Mouse (Mus musculus) frontal cortex, adult (tissue): ENCODE measurements around the gene Grxcr1.

ENCODE experiments used
- ATAC-seq: cut with Nextera tagmentation; 2 replicates; pipeline ENCODE4 v1.9.2; 2017; ENCODE audit warnings: mild to moderate bottlenecking, moderate library complexity, mixed read lengths; ENCODE audit not compliant: low TSS enrichment

Grxcr1 gene

DNA sequence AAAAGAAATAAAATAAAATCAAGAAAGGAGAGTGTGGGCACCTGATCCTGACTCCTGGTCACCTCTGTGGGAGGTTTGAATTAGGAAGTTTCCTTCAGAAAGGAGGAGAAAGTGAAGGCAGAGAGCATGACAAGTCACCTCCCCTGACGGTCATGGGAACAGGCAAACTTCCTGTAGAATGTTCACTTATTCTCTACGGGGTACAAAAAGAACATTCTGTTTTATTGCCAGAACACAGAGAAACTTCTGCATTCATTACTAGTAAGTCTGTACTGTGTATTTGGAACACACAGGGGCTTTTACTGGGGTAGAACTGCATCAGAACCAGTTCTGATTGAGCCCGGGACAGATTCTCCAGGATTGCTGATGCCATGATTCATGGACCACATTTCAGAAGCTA, 55.5 kb downstream of the Grxcr1 start:
- peak; percentile 63 for ATAC-seq

GRCm38 (mm10) chr5:68093085-68093484, 61.5 kb downstream of the Grxcr1 start:
- ATAC-seq = no peak

- peak; percentile 89 for ATAC-seq
These were observed 66.3 kb downstream of the Grxcr1 start for GRCm38 (mm10) chr5:68097665-68098624.

GRCm38 (mm10) chr5:68112430-68113036, 80.9 kb downstream of the Grxcr1 start:
- peak; percentile 100 for ATAC-seq

- no peak for ATAC-seq
These were observed 89.2 kb downstream of the Grxcr1 start for GRCm38 (mm10) chr5:68120880-68121279.

- no peak for ATAC-seq
These were observed 91.2 kb downstream of the Grxcr1 start for GRCm38 (mm10) chr5:68122883-68123282.

- no peak for ATAC-seq
These were observed 93.8 kb downstream of the Grxcr1 start for GRCm38 (mm10) chr5:68125478-68125877.

GRCm38 (mm10) chr5:68128421-68128820, 96.8 kb downstream of the Grxcr1 start:
- peak; percentile 83 for ATAC-seq

DNA sequence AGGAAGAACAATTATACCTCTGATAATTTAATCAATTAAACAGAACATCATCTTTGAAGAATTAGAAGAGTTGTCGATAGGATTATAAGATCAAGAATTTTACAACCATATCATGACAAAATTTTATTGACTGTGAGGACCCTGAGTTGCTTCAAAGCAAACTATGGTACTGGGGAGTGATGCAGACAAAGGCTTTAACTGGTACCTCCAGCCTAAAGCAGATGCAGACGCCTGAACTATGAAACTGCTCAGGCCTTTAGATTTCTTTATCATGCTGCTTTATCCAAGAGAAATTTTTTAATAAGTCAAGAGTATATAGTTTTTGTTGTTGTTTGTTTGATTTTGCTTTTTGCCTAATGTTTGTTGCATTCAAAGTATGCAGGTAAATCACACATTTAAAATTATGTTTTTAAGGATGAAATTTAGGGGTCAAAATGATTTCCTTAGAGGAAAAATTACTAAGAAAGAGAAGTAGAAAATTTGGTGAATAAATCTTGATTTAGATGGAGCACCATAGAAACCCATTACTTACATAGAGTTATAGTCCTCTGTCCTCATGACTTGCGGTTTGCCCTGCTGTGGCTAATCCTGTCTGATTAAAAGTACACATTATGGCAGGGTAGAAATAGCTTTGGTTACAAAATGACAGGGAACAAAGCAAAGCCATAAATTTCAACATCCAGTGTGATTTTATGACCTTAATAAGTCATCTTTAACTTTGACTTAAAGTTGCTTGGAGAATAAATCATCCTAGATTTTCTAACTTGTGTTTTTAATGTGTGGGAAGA, 97.4 kb downstream of the Grxcr1 start:
- no peak for ATAC-seq

DNA sequence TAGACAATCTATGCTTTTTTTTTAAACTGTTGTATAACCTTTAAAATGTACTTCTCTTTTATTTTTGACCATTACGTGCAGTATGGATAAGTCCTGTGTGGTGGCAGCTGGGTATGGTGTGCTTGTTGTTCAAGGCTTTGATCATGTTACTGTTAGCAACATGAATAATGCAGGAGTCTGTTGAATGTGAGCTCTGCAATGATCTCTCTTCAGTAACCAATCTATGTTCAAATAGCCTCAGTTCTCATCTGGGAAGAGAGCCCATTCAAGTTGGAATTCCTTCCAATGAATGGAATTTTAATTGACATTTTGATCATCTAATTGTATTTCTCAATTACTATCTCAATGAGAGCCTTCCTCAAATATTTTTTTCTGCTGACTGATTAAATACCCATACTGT, 115.2 kb downstream of the Grxcr1 start:
- ATAC-seq = no peak

DNA sequence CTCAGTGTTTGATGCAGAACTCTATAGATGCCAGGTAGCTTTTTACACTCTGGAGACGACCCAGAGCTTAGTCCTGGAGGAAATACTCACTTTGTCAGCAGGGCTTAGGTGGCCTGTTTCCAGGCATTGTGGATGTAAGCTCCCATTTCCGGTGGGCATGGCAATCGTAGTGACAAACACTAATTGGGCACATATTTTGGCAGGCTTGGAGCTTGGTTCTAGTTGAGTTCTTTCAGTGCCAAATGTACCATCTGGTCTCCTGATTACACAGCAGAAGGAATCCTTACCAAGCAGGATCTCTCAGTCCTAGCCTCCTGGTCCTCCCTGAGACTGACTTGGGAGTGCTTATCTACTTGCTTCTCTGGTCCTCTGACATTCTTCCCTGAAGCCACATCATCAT, 118.3 kb downstream of the Grxcr1 start:
- peak; percentile 72 for ATAC-seq

- ATAC-seq = no peak
These were observed 118.9 kb downstream of the Grxcr1 start for GRCm38 (mm10) chr5:68150347-68151043.

DNA sequence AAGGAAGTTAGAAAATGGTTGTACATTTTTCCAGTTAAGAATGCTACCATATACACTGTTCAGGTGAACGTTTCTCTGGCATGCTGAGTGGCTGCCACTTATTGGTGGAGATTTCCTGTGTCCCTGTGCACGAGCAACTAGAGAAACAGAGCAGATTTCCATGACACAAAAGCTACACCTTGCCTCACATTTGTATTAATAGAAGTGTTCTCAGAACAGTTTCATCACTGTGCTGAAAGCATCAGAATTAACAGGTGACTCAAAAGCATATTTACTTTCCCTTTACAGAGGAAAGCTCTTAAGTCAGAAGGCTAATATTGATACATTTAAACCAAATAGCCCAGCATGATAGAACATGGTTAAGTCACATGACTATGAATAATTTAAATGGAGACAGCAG, 130.9 kb downstream of the Grxcr1 start:
- no peak for ATAC-seq

GRCm38 (mm10) chr5:68165954-68166353, 134.3 kb downstream of the Grxcr1 start:
- ATAC-seq = no peak
